Mouse (Mus musculus) MN1 (cell line): ENCODE results near the gene Gm5108.
A peak's percentile ranks its signal among the peaks of the same experiment; 100 is the strongest.

Experiments
- DNase-seq: peaks from one replicate; pipeline ENCODE4 v3.0.0-alpha.2; 2016; ENCODE audit warnings: low spot score

Gm5108 gene

DNA sequence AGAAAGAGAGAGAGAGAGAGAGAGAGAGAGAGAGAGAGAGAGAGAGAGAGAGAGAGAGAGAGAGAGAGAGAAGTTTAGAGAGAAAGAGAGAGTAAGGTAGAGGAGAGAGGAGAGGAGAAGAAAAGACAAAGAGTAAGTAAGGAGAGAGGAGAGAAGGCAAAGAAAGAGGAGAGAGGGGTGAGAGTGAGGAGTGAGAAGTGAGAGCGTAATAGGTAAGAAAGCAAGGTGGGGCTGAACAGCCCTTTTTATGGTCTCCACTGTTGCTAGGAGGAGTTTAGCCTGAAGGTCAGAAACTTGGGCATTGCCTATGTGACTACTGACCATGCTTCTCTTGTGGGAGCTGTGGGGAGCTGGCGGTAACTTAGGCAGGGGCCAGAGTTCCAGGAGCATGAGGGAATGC is at the start of gene Gm5108:
Gene Gm5108, plus strand, starts transcription at position 301 of the 400 bp plus-strand sequence.
- DNase-seq = no peak

DNA sequence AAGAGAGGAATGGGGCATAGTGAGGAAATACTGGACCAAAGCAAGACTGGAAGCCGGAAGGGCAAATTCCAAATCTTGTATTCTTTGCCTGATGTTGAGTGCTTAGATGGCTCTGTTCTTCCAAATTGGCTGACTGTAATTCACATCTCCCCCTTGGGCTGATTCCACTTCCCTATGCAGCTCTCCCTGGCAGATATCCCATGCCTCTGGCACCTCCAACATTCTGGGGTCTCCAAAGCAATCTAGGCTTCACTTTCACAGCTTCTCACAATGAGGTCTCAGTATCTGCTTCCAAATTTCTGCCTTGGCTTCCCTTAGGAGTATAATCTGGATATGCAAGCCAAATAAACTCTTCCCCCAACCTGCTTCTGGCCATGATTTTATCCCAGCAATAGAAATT is 42.5 kb upstream of the Gm5108 start:
- DNase-seq = no peak

DNA sequence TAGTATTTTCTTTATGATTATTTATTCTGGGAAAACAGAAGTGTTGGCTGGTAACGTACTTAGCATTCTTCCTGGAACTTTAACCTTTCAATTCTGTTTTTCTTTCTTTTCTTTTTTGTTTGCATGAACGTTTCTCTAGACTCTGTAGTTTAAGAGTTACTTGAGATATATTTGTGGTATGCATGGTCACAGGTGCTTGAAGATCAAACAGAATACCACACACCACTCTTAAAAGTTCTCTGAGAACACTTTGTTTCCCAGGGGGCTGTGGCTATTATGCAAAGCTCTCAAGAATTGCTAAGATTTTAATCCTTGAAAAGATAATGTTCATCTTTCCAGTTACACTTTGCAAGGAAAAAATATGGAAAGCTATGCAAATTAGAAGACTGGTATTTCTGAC is 36.9 kb upstream of the Gm5108 start:
- no peak for DNase-seq

DNA sequence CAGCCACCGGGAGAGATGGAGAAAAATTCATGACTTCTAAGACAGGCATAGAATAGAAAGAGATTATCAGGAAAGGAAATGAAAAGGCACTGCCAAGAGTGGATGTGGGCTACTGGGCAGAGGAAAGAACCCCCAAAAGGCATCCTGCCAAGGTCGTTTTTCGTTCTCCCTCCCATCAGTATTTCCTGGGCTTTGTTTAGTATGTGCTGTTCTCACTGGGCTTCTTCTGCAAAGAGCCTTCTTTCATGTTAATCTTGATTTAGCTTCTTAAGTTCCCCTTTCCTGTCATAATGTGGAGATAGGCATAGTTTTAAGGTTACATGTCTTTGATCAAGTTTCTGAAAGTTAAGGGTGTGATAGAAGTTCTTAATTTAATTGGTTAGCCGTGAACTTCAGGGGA is 10.9 kb upstream of the Gm5108 start:
- DNase-seq = no peak

DNA sequence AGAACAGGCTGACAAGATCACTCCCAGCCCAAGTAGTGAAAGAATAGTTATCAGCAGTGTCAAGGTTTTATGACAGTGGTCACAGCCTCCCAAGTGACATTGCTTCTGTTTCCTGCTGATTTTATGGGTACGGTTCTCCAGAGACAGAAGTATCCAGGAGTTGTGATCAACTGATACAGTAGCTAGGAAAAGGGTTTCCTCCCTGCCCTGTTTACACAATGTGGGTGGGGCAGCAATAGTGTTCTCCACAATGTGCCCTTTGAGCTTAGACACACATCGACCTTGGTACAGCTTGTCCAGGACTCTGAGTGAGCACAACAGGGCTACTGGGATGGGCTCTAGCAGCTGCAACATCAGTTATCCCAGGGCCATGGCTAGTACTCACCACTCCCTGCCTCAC is 9.8 kb upstream of the Gm5108 start:
- DNase-seq = no peak

DNA sequence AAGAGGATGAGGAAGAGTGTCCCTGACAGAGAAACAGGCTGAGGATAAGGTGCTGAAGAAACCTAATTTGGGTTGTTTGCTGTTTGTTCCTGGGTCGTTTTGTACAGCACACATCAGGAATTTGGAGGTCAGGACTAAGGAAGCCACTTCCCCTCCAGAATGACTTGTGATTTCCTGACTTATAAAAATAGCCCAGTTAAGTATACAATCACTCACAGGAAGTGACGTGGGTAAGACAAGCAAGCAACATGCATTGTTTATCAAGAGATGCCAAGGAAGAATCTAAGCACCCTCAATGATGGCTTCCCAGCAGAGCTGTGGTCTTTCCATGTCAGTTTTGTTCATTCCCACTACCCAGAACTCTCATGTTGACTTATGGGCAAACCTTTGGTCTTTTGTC is 1.7 kb downstream of the Gm5108 start:
- no peak for DNase-seq

DNA sequence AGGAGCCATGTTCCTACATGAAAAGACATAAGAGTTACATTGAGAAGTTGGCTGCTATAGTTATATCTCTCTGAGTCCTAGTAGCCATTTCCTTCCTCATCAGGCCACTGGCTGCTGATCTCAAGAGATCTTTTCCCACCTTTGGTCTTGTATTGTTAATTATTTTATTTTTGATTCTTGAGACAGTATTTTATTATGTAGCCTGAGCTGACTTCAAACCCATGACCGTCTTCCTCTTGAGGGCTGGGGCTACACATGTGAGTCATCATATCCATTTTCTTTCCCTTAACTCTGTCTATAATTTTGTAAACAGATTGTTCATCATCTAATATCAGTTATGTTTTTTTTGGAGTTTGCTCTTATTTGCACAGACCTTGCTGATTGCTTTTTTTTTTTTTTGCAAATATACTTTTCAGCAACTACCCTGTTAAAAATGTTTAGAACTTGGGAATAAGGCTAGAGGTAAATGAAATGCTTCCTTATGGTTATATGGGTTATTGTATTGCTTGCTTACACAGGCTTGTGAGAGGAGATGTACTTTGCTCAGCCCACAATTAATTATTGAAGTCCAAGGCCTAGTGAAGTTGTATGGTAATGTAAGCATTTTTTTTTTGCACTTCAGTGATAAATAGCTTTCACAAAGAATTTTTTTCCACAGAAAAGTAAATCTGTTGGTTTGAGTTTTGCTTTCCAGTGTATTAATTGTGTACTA is 2.8 kb downstream of the Gm5108 start:
- no peak for DNase-seq

DNA sequence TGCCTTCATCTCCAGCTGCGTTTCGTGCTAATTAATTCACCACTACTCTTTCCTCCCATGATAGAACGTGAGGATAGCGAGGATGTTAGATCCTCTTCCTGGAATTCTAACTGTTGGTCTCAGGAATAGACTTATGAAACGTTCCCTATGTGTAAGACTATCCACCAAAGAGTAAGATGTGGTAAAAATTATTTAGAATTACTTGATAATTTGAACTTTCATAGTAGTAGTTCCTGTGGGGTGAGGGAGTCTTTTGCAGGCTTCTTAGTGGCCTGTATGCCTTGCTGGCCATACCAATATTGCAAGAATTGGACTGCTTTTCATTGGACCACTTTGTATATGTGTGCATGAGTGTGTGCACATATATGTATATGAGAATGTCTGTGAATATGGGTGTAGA is 4.9 kb downstream of the Gm5108 start, which contains the start of gene Gm21905:
Gene Gm21905, minus strand, starts transcription at position 101 of the 400 bp plus-strand sequence.
- no peak for DNase-seq

DNA sequence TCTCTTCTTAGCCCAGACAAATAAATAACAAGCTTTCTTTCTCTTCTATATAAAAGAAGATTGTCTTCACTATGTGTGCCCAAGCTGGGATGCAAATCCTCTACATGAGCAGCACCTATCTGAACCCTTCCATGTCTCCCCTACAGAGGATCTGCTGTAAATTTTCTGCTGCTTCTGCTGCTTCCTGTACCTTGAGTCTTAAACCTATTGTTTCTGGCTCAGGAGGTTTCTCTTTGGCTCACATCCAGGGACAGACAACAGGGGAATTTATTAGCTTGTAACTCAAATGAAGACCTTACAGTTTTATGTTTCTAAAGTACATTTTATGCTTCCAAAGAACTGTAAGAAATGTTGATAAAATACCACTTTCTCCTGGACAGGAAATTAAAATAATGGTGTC is 5.5 kb downstream of the Gm5108 start:
- DNase-seq = no peak

DNA sequence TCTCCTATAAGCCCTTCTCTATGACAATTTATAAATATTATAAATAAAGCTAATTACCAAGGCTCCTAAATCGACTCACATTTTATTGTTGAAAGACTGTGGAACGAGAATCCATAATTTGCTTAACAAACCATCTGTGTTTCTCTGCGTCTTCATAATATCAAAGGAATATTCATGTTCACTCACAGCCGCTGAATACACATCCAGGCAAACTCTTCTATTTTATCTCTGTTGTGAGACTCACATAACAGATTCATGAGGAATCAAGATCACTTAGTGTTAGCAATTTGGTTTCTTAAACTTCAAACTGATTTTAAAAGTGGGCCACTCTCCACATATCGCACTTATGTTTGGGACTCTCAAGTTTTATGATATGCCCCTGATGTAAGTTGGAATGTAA is 6.6 kb downstream of the Gm5108 start:
- no peak for DNase-seq

DNA sequence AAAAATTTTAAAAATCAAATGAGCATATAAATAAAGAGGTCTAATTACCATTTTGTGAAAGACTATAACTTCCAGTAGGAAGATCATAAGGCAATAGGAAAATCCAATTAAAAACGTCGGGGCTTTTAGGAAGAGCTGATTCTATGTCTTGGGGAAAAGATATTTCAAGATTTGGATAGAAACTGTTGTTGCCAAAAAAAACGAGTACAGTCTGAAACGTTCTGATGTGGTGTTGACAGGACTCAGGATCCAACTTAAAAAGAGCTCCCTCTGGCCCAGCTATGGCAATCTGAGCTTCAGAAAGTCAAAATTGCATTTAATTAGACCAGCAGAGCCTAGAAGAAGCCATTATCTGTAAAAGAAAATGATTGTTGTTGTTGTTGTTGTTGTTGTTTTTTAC is 12.6 kb downstream of the Gm5108 start:
- no peak for DNase-seq

DNA sequence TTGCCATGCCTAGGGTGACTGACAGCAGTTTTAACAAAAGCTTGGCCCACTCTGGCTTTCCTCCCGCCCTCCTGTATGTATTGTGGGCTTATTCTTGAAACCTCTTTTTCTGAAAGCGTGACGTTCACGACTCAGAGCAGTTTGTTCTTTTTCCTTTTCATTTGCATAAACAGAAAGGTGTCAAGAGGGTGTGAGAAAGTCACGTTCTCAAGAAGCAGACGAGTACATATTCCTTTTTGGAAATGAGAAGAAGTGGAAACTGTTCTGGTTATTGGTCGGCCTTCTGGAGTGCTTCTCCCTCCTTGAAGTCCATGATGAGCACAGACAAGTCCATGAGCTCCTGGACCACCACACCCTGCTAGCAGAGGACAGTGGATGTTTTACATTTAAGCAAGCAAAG is 14.0 kb downstream of the Gm5108 start:
- no peak for DNase-seq

DNA sequence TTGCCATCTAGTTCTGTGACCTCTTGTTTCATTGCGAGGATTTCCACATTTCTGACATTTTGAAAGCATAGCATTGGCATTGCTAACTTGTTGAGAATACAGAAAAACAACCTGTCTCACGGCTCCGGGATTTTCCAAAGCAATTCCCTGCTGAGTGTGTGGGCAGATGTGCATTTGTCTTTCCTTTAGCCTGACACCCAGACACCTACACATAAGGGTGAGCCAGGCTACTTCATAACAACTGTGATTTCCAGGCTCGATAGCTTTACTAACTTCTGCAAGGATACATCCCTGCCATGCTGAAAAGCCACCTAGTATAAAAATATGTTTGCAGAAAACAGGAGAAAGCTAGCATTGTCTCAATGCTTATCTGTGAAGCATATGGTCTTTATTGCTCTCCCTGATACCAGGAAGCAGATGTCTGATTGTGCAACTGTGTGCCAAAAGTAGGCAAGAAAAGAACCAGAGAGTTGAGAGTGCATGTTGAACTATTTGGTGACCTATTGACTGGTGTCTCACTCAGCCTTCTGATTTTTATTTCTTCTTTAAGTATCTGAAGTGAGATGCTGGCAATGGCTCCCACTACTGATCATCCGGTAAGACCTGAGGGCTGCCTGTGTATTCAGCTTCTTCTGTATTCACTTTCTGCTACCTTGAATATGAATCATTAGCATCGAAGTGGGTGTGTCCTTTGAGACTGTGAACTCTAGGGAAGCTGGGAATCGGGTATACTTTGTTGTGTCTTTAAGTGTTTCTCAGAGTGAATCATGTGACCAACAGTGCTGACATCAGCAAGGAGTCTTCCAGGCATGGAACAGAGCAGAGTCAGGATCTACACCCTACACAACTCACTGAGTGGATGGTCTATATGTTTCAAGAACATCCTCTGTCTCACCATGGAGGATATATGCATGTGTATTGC is 20.5 kb downstream of the Gm5108 start:
- DNase-seq = no peak

DNA sequence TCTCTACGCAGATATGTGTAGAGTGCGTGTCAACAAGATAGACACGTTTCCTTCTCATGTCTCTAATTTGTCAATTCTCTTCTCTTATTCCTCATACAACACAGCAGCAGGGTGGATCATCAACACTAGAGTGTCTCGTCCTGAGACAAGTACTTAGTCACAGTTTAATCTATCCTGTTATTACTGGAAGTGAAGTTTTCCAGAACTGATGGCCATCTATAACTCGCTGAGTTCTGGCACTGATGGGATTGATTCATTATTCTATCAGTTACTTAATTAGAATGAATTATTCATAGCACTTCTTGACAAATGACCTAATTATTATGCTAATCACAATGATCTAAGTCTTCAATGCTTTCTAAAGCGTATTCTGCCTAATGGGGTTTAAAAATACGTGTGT is 28.1 kb downstream of the Gm5108 start:
- no peak for DNase-seq

DNA sequence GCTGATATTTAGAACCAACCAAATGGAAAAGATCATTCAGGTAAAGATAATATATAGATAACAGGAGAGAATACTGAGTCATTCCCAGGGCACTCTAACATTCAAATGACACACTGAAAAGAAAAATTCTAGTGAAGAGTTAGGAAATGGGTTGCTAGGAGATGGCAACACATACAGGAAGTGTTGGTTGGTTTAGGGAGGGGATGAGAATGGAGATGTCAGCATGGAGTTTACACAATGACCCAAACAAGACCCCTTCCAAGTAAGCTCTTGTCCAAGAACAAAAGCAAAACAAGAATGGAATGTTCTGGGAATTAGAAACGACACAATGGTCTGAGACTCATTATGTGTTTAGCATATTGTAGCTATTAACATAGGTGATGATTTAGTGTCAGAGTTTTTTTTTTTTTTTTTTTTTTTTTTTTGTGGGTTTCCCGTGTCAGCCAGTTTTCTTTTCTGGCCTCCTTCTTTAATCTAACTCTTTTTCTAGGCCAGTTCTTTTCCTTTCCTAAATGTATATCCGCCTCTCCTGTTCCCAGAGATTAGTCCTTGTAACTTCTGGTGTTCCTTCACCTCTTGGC is 40.6 kb downstream of the Gm5108 start:
- DNase-seq = no peak

DNA sequence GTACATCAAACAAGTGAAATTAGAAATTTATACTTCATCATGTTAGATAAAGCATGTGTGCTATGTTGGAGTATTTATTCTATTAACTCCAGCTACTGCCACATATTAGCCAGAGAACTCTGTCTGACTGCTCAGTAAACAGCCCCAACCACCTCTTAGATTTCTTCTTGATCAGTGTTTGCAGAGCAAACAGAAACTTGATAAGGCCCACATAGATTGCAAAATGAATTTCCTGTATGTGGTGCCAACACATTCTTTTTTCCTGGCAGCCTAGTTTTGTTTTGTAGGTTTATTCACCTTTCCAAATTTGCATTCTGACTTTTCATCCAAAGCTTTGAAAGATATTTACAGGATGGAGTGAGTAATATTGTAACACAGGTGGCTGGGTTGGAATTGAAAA is 49.0 kb downstream of the Gm5108 start:
- DNase-seq = no peak

DNA sequence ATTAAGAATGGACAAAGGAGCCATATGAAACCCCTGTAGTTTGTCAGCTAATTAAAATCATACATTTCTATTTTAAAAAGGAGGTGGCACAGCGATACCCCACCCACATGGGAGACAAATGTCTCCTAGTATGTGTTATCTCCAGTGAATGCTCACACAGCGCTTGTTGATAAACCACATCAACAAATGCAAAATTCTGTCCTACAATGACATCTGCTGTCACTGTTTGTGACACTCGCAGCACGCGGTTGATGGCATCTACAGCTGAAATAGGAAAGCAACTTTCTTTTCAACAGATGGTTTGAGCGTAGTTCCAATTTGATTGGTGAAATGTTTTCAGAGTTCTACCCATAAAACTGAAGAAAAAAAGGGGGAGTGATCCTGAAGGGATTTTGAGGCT is 61.1 kb downstream of the Gm5108 start:
- no peak for DNase-seq

DNA sequence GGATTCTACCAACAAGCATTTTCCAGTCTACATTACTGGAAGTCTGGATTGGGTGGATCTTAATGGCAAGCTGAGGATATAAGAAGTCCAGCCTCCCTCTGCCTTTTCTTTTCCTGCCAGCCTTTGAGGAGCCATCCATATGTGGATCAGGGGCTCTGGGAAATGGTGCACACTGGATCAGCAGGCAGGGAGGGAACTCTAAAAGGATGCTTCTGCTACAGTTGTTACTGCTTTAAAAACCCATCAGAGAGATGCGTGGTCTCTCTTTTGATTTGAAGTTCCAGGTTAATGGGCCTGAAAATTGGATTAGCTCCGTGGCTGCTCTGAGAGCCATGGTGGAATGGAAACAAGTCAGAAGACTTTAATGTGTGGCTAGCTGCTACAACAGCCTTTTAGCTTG is 62.4 kb downstream of the Gm5108 start:
- no peak for DNase-seq

DNA sequence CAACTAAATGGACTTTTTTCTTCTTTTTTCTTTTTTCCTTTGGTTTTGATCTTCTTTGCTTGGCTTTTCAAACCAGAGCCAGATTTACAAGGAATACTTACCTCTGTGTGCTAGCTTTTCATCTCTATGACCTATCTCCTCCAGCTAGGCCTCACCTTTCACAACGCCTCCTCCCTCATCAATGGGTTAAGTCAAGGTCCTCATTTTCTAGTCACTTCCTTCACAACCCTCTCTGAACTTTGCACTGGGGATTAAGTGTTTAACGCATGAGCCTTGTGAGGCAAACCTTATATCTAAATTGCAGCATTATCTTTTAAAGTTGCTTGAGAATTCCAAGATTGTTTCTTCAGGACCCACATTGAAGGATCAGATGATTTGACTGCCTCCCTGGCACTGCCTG is 63.0 kb downstream of the Gm5108 start:
- no peak for DNase-seq

DNA sequence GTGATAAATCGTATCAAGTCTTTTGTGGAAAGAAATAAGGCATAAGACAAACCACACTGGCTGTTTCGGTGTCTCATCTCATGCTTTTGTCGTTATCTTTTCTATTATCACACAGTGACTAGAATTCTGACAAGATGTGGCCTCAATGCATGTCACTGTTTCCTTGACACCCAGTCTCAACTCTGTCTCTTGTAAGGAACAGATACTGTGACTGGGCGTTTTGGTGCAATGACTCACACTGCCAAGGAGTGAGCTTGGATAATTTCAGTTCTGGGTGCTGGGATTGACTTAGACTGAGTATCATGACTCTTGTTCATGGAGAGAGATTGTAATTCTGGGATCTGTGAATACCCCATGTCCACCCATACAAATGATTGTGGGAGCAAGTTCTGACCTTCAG is 65.6 kb downstream of the Gm5108 start:
- DNase-seq = no peak

DNA sequence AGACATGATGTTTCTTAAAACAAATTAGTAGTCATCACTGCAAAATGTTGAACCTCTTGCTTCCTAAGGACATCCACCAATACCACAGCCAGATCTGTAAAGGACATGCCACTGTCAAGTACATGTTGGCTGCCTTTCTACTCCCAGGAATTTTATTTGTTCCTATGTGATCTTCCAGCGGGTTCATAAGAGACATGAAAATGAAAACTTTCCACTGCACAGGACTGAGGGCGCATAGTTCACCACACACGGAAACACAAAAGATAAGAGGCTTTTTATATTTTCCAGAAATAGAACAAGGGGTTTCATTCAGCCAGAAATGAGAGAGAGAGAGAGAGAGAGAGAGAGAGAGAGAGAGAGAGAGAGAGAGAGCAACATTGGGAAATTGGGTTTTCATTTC is 70.1 kb downstream of the Gm5108 start:
- no peak for DNase-seq

DNA sequence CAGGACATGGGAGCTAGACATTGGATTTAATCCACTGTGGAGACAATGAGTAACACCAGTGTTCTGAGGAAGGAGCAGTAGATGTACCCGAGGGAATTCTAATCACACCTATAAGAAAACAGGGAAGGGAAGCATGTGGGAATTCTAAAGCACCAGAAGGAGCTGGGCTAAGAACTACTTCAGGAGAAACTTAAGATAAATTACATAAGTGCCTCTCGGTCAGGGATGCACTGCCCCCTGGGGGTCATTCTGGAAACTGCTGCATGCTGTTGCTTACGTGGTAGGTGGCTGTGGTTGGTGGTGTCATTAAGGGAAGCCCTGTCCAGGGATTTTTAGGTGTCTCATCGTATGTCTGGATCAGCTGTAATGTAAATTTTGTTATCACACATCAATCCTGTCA is 71.1 kb downstream of the Gm5108 start:
- peak; percentile 53 for DNase-seq

DNA sequence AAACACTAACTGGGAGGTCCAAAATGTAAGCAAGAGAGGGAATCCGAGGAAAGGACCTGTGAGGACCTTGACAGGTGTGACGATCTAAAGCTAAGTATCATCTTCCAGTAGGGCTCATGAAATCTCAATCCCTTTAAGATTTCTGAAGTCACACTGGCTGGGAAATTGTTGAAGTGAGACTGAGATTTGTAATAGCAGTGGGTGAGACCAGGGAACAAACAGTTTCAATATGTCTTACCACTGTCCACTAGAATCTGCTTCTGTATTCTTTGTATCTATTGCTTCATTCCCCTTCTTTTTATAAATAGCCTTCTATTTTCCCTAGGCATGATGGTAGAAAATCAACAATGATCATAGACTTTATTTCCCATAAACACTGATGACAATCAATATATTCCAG is 79.4 kb downstream of the Gm5108 start:
- DNase-seq = no peak
